Mouse (Mus musculus) lung, postnatal 0 days (tissue): Measurements from ENCODE around the gene Hlcs. TPM values are rescaled to one million over a fixed set of nuclear protein-coding genes. Genes with fewer than 3 reads are reported as not detected.

ENCODE experiments used
- ATAC-seq: fragments of 200-750 bp; cut with Nextera tagmentation; 2 replicates; pipeline ENCODE4 v1.8.0; 2017; ENCODE audit warnings: moderate library complexity
- DNase-seq: peaks from one replicate; pipeline ENCODE4 v3.0.0-alpha.2; 2016; ENCODE audit warnings: low spot score
- H3K27ac ChIP-seq: fragments of 300-500 bp; sonication (generic); 2 replicates; pipeline ENCODE4 v1.5.1; 2014; ENCODE audit warnings: antibody characterized with exemption, mild to moderate bottlenecking, low read length, mixed read lengths
- H3K27me3 ChIP-seq: fragments of 300-500 bp; sonication (generic); replicated peaks from 2 replicates; pipeline ENCODE4 v1.6.1; 2014; ENCODE audit warnings: low read length, mixed read lengths; ENCODE audit not compliant: insufficient read depth
- H3K36me3 ChIP-seq: fragments of 300-500 bp; sonication (generic); 2 replicates; pipeline ENCODE4 v1.6.1; 2014; ENCODE audit warnings: low read length, mixed read lengths; ENCODE audit not compliant: insufficient read depth
- H3K4me1 ChIP-seq: fragments of 300-500 bp; sonication (generic); 2 replicates; pipeline ENCODE4 v1.6.1; 2014; ENCODE audit warnings: antibody characterized with exemption, low read depth, low read length, mixed read lengths; ENCODE audit not compliant: insufficient read depth
- H3K4me2 ChIP-seq: fragments of 300-500 bp; sonication (generic); replicated peaks from 2 replicates; pipeline ENCODE4 v1.6.1; 2014; ENCODE audit warnings: low read depth, mild to moderate bottlenecking, low read length, moderate library complexity, mixed read lengths
- H3K4me3 ChIP-seq: fragments of 300-500 bp; sonication (generic); 2 replicates; pipeline ENCODE4 v1.5.1; 2014; ENCODE audit warnings: low read depth, low read length
- H3K9ac ChIP-seq: fragments of 300-500 bp; sonication (generic); replicated peaks from 2 replicates; pipeline ENCODE4 v1.6.1; 2014; ENCODE audit warnings: low read depth, mild to moderate bottlenecking
- H3K9me3 ChIP-seq: fragments of 300-500 bp; sonication (generic); 2 replicates; pipeline ENCODE4 v1.6.1; 2016; ENCODE audit warnings: low read length, mixed read lengths
- CTCF ChIP-seq: IDR thresholded peaks from 2 replicates; pipeline ENCODE4 v1.5.1; 2016; ENCODE audit warnings: antibody characterized with exemption, mild to moderate bottlenecking
- EP300 ChIP-seq: IDR thresholded peaks from 2 replicates; pipeline ENCODE4 v1.6.1; 2016; ENCODE audit warnings: antibody characterized with exemption, mild to moderate bottlenecking, control low read depth
- WGBS: fragments of 180-500 bp; shearing (Covaris S2); extraction: QIAGEN DNeasy Blood & Tissue Kit; methylation state at CpG from one replicate; pipeline ENCODE4 v1.1.7; 2014; 5-methylcytosine and 5-hydroxymethylcytosine counted together
- polyA plus RNA-seq: library from polyadenylated mRNA; unstranded; fragments of >200 nt; fragmentation: Nextera tagmentation; extraction: Ambion mirVana; gene quantifications from 2 replicates; pipeline ENCODE4 v1.2.1, GENCODE M21; 2015

Gene Hlcs
- polyA plus RNA-seq, 1 experiment from 2014 or later = 4.6 TPM

DNA sequence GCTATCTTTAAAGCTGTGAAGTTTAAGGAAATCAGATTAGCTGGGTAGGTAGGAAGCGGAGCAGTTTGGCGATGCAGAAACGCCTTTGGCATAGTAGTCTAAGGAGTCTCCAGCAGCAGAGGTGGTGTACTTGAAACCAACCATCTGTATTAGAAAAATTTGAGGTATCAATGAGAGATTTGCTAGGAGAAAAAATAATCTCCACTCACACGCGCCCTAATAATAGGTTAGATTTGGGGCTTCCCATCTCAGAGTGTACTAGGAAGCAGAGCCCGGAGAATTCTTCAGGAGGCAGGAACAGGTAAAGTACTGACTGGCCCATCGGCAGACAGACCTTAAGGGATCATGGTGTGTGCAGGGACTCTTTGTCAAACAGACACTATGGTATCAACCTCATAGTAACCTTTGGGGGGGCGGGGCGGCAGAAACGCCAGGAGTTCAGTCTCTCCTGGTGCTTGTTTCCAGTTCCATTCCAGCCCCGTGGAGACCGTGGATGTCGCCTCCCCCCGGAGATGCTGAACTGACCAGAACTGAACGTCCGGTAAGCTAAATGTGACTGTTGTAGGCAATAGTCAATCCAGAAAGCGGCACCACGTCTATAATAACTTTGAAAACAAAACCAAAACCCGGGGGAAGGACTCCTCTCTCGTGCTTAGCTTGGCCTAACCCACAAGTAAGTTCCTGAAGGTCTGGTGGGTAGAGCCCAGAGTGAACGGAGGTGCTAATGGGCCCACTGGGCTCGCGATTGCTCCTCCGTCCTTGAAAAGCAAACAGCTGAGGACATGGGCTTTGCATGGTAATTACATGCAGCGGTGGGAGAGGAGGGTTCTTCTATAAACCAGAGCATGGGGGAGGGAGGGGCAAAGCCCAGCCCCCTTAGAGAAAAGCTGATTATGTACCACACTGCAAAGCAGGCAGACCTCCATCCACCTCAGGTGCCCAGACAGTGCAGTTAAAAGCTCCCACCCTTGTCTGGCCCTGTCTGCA is 15.8 kb upstream of the Hlcs start:
- TF ChIP-seq EP300 (no peak), CTCF (no peak)
- Histone ChIP-seq H3K27me3 (no peaks in the 10 kb centered on the region), H3K4me3 (peak overlapping the region; percentile 61), H3K36me3 (no peaks in the 10 kb centered on the region), H3K9ac (peak overlapping the region; percentile 62), H3K9me3 (no peaks in the 10 kb centered on the region), H3K4me2 (peak overlapping the region; percentile 90), H3K27ac (peak overlapping the region; percentile 85), H3K4me1 (no peaks in the 10 kb centered on the region)
- no peak for ATAC-seq
- peak; percentile 20 for DNase-seq
- 12% methylated on average over 25 of the region's 25 CpGs for WGBS

DNA sequence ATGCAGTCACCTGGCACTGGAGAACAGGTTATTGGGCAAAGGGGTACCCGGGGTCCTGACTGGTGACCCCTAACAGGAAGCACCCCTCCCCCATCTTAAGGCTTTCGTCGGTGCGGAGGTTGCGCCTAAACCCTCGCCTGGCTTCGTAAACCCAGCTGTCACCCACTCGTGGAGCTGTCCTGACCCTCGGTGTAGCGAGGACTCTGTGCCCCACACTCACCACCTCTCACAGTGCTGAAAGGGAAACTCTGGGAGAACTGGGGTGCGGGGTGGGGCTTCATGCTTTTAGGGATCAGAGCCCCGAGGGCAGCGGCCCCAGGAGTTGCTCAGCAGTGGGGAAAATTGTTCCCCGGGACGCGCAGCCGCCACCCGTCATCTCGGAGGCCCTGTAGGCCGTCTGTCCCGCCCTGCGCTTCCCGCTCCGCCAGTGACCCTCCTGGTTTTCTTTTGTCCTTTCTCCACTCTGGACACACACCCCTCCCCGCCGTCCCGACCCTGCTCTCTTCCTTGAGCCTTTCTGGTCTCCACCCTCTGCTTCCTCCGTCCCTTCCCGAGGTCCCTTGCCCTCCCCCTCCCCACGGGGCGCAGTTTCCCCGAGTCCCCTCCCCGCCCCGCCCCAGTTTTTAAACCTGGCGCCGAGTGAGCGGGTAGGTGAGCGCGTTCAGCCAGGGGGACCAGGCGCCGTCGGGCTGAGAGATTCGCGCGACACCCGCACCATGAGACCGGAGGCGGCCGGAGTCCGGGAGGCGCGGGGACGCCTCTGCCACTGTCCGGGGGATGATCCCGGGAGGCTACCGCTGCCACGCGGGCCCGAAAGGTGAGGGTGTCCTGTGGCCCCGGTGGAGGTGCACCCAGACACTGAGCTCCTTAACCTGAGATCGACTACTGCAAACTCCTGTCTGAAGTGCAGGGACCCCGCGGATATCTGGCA is 14.7 kb upstream of the Hlcs start, which contains the start of gene Ripply3:
Ripply3 (plus strand) TSS at position 640 of the 931 bp plus-strand sequence.
- H3K4me1 ChIP-seq = no peaks in the 10 kb centered on the region
- H3K9ac ChIP-seq = peak within 1 kb of the TSS; percentile 62
- DNase-seq (peak; percentile 85), ATAC-seq (peak; percentile 91)
- peak within 1 kb of the TSS; percentile 61 for H3K4me3 ChIP-seq
- H3K36me3 ChIP-seq = no peaks in the 10 kb centered on the region
- no peaks in the 10 kb centered on the region for H3K9me3 ChIP-seq
- TF ChIP-seq EP300 (no peak), CTCF (no peak)
- H3K4me2 ChIP-seq = peak within 1 kb of the TSS; percentile 90
- no peaks in the 10 kb centered on the region for H3K27me3 ChIP-seq
- WGBS = 2% methylated on average over 53 of the region's 63 CpGs
- peak within 1 kb of the TSS; percentile 85 for H3K27ac ChIP-seq

- no peak for TF ChIP-seq CTCF
- no peak for TF ChIP-seq EP300
- no peaks in the 10 kb centered on the region for H3K4me1 ChIP-seq
- no peaks in the 10 kb centered on the region for H3K36me3 ChIP-seq
- no peaks in the 10 kb centered on the region for H3K9me3 ChIP-seq
- ATAC-seq (no peak), DNase-seq (no peak)
- no peak overlapping the region for H3K4me3 ChIP-seq
- no peak overlapping the region for H3K4me2 ChIP-seq
- WGBS = 89% methylated on average over 3 of the region's 3 CpGs
- H3K27ac ChIP-seq = no peak overlapping the region
- H3K9ac ChIP-seq = no peak overlapping the region
- no peaks in the 10 kb centered on the region for H3K27me3 ChIP-seq
These were observed 12.6 kb upstream of the Hlcs start for GRCm38 (mm10) chr16:94326008-94326407.

- Histone ChIP-seq H3K4me1 (no peaks in the 10 kb centered on the region), H3K9me3 (no peaks in the 10 kb centered on the region), H3K36me3 (no peaks in the 10 kb centered on the region), H3K27ac (peak overlapping the region; percentile 57), H3K9ac (no peak overlapping the region), H3K4me3 (no peak overlapping the region), H3K4me2 (no peak overlapping the region), H3K27me3 (no peaks in the 10 kb centered on the region)
- peak; percentile 58 for DNase-seq
- ATAC-seq = peak; percentile 63
- 43% methylated on average over 5 of the region's 5 CpGs for WGBS
- TF ChIP-seq CTCF (0 out of 2 replicates have a peak, but pooled peaks have one; percentile 1), EP300 (peak; percentile 79)
These were observed 10.3 kb upstream of the Hlcs start for GRCm38 (mm10) chr16:94323681-94324080.

DNA sequence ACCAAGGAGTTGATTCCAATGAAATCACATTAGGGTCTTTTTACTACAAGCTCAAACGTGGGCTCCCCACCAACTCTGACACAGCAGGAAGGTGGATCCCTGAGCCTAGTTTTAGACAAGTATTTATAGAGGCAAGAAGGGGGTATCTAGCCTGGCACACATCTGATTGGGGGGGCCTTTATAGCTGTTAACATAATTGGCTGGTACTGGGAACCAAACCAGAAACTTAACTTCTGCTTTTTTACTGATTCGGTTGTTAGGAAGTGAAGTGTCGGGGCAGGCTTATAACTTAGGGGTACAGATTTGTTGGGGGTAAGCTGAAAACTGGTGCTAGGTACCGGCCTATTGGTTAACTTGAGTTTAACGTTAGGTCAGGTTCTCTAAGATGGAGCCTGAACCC is 6.9 kb upstream of the Hlcs start:
- ATAC-seq = no peak
- Histone ChIP-seq H3K27ac (no peak overlapping the region), H3K4me2 (no peak overlapping the region), H3K27me3 (no peaks in the 10 kb centered on the region), H3K9me3 (no peaks in the 10 kb centered on the region), H3K4me1 (no peaks in the 10 kb centered on the region), H3K9ac (no peak overlapping the region), H3K36me3 (no peaks in the 10 kb centered on the region), H3K4me3 (no peak overlapping the region)
- no peak for DNase-seq
- WGBS = 83% methylated on average over 5 of the region's 5 CpGs
- no peak for TF ChIP-seq EP300
- TF ChIP-seq CTCF = no peak

- TF ChIP-seq CTCF (no peak), EP300 (peak; percentile 90)
- Histone ChIP-seq H3K4me1 (no peaks in the 10 kb centered on the region), H3K9me3 (no peaks in the 10 kb centered on the region), H3K9ac (no peak overlapping the region), H3K27ac (no peak overlapping the region), H3K4me2 (no peak overlapping the region), H3K4me3 (no peak overlapping the region), H3K36me3 (no peaks in the 10 kb centered on the region), H3K27me3 (no peaks in the 10 kb centered on the region)
- DNase-seq (peak; percentile 61), ATAC-seq (peak; percentile 6; the same call in 1 of the 2 replicates)
- 54% methylated on average over 5 of the region's 5 CpGs for WGBS
These were observed 4.4 kb upstream of the Hlcs start for GRCm38 (mm10) chr16:94317752-94318151.
